Mouse (Mus musculus) erythroblast, embryonic 14.5 days (primary cell): ENCODE results near the gene 0610040J01Rik. TPM values are rescaled to one million over a fixed set of nuclear protein-coding genes. Genes with fewer than 3 reads are reported as not detected.

Source experiments
- H3K27me3 ChIP-seq: 2 replicates; pipeline ENCODE4 v1.6.1; 2012; ENCODE audit warnings: inconsistent platforms; ENCODE audit not compliant: control insufficient read depth
- H3K36me3 ChIP-seq: 2 replicates; pipeline ENCODE4 v1.6.1; 2012; ENCODE audit warnings: mild to moderate bottlenecking, inconsistent platforms; ENCODE audit not compliant: control insufficient read depth
- H3K4me1 ChIP-seq: 2 replicates; pipeline ENCODE4 v1.6.1; 2012; ENCODE audit warnings: inconsistent platforms; ENCODE audit not compliant: control insufficient read depth
- H3K4me3 ChIP-seq: replicated peaks from 2 replicates; pipeline ENCODE3; 2012; ENCODE audit warnings: moderate library complexity, mild to moderate bottlenecking, inconsistent platforms
- H3K9me3 ChIP-seq: 2 replicates; pipeline ENCODE4 v1.6.1; 2012; ENCODE audit warnings: low read length, inconsistent platforms, mixed read lengths; ENCODE audit not compliant: control insufficient read depth
- GATA1 ChIP-seq: IDR thresholded peaks from 2 replicates; pipeline ENCODE4 v1.6.1; 2012; ENCODE audit warnings: low read length, inconsistent platforms, mixed read lengths
- TAL1 ChIP-seq: IDR thresholded peaks from 3 replicates; pipeline ENCODE4 v1.6.1; 2012; ENCODE audit warnings: low read length, inconsistent platforms, mixed read lengths
- polyA plus RNA-seq: library from polyadenylated mRNA; stranded (reverse); fragments of >175 nt; gene quantifications from 2 replicates; pipeline ENCODE4 v1.2.3, GENCODE M21; 2012

Gene 0610040J01Rik
- polyA plus RNA-seq, 1 experiment = 0.03 TPM

- H3K36me3 ChIP-seq = no peaks in the 10 kb centered on the region; the same call in 1 of the 2 replicates
- TF ChIP-seq TAL1 = no peak
- no peak for TF ChIP-seq GATA1
- H3K9me3 ChIP-seq = no peaks in the 10 kb centered on the region
- no peaks in the 10 kb centered on the region for H3K27me3 ChIP-seq
- no peaks in the 10 kb centered on the region for H3K4me1 ChIP-seq
- H3K4me3 ChIP-seq = no peak overlapping the region
Measured at GRCm38 (mm10) chr5:63916457-63917139, 104.4 kb downstream of the 0610040J01Rik start.

DNA sequence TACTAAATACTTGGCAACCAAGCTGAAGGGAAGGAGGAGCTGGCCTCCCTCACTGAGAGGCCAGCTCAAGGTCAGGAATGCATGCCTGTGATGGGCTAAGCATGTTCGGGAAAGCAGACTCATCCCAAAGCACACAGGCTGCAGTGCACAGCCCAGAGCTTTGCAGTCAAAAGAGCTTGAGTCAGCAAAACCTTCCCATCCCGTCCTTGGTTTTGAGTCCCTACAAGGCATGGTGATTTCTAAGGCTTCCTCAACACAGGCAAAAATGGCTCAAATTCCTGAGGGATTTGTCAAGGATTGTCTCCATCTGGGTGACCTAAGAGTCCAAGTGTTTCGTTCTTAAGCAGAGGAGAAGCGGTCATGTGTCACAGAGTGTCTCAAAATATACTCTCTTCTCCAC lies 106.0 kb downstream of the 0610040J01Rik start:
- Histone ChIP-seq H3K4me3 (no peak overlapping the region), H3K9me3 (no peaks in the 10 kb centered on the region), H3K36me3 (peaks cover 3% of the 10 kb centered on the region; the same call in 1 of the 2 replicates), H3K27me3 (no peaks in the 10 kb centered on the region), H3K4me1 (no peaks in the 10 kb centered on the region)
- TF ChIP-seq GATA1 (no peak), TAL1 (no peak)

DNA sequence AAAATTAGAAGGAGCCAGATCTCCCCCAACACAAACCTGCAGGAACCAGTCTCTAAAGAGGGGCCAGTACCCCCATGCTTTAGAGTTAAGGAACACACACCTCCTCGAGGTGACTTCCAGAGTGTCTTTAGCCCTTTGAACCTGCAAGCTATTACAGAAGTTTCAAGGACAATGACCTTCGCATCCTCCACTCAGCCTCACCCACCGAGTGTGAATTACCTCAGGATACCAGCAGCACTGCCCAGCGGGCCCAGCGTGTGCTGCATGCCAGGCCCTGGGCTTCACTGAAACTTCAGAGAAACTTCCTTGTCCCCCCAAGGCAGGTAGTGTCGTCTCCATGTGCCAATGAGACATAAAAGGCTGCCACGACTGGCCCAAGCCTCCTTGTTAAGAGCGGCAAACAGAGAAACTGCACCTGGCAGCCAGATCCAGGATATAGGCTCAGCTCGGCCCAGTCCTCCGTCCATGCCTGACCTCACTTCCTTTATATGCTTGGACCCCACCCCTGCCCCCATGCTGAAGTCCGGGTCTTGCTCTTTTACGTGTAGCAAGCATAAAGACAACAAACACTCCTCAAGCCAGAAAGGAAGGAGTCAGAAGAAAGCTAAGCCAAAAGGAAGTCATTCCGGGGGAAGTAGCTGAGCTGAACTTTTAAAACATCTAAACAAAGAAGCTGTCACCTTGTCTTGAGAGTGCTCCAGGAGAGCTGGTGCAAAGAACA lies 111.3 kb downstream of the 0610040J01Rik start:
- TF ChIP-seq TAL1 = no peak
- TF ChIP-seq GATA1 = no peak
- Histone ChIP-seq H3K4me1 (no peaks in the 10 kb centered on the region), H3K27me3 (no peaks in the 10 kb centered on the region), H3K4me3 (no peak overlapping the region), H3K36me3 (peaks cover 27% of the 10 kb centered on the region; the same call in 1 of the 2 replicates), H3K9me3 (peaks cover 6% of the 10 kb centered on the region)

GRCm38 (mm10) chr5:63925035-63925628 lies 113.0 kb downstream of the 0610040J01Rik start:
- no peak overlapping the region for H3K4me3 ChIP-seq
- H3K36me3 ChIP-seq = peaks cover 38% of the 10 kb centered on the region
- TF ChIP-seq TAL1 = no peak
- no peak for TF ChIP-seq GATA1
- H3K27me3 ChIP-seq = no peaks in the 10 kb centered on the region
- peaks cover 6% of the 10 kb centered on the region for H3K9me3 ChIP-seq
- H3K4me1 ChIP-seq = no peaks in the 10 kb centered on the region

DNA sequence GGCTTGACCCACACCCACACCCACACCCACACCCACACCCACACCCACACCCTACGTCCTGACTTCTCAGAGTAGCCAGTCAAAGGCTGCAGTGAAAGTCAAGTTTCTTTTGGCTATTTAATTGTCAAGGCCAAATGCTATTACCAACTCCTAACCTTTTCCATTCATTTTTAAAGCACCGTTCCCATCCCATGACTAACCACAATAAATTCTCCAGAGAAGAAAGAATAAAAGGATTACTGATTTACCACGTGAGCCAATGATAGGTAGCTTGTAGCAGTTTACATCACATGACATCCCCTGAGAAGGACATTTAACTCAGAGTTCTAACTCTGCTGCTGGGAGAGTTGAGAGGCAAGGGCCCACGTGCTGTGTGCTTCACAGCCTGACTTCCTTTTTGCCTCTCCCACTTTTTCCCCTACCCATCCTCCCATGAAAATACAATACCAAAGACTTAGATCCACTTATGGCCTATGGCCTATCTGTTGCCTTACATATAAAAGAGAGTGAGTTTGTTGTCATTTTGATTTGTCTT lies 118.7 kb downstream of the 0610040J01Rik start:
- no peak for TF ChIP-seq GATA1
- peaks cover 34% of the 10 kb centered on the region for H3K36me3 ChIP-seq
- no peak overlapping the region for H3K4me3 ChIP-seq
- peaks cover 6% of the 10 kb centered on the region for H3K9me3 ChIP-seq
- no peaks in the 10 kb centered on the region for H3K27me3 ChIP-seq
- H3K4me1 ChIP-seq = no peaks in the 10 kb centered on the region

GRCm38 (mm10) chr5:63932829-63933228 lies 120.7 kb downstream of the 0610040J01Rik start:
- H3K4me1 ChIP-seq = no peaks in the 10 kb centered on the region
- H3K4me3 ChIP-seq = no peak overlapping the region
- no peaks in the 10 kb centered on the region for H3K27me3 ChIP-seq
- H3K9me3 ChIP-seq = no peaks in the 10 kb centered on the region
- peaks cover 23% of the 10 kb centered on the region for H3K36me3 ChIP-seq
- no peak for TF ChIP-seq GATA1
- no peak for TF ChIP-seq TAL1

DNA sequence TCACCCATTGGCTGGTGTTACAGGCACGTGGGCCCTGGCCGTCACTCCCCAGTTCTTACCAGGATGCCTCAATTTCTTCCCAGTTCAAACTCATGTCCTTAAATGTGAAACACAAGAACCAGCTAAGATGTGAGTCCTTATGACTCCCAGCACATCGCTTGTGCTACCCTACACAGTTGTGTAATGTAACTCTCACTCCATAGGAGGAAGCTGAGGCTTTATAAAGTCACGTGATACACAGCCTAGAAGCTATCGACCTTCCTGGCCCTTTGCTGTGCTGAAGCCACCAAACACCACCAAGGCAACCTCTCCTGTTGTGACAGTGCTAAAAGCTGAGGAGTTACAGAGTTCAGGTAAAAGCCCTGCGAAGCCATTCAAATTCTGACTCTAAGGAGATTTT lies 123.4 kb downstream of the 0610040J01Rik start:
- no peak for TF ChIP-seq TAL1
- TF ChIP-seq GATA1 = no peak

GRCm38 (mm10) chr5:63936740-63937139 lies 124.6 kb downstream of the 0610040J01Rik start:
- Histone ChIP-seq H3K4me1 (no peaks in the 10 kb centered on the region), H3K4me3 (no peak overlapping the region), H3K36me3 (peaks cover 6% of the 10 kb centered on the region; the same call in 1 of the 2 replicates), H3K9me3 (no peaks in the 10 kb centered on the region), H3K27me3 (no peaks in the 10 kb centered on the region)
- TF ChIP-seq TAL1 (no peak), GATA1 (no peak)

More for the DNA sequence above, 123.4 kb downstream of the 0610040J01Rik start:
- no peaks in the 10 kb centered on the region for H3K4me1 ChIP-seq
- peaks cover 8% of the 10 kb centered on the region; the same call in 1 of the 2 replicates for H3K36me3 ChIP-seq
- no peaks in the 10 kb centered on the region for H3K9me3 ChIP-seq
- H3K27me3 ChIP-seq = no peaks in the 10 kb centered on the region
- H3K4me3 ChIP-seq = no peak overlapping the region

GRCm38 (mm10) chr5:63938575-63938974 lies 126.4 kb downstream of the 0610040J01Rik start:
- TF ChIP-seq GATA1 (no peak), TAL1 (no peak)
- Histone ChIP-seq H3K9me3 (no peaks in the 10 kb centered on the region), H3K4me1 (no peaks in the 10 kb centered on the region), H3K27me3 (no peaks in the 10 kb centered on the region), H3K36me3 (peaks cover 4% of the 10 kb centered on the region; the same call in 1 of the 2 replicates), H3K4me3 (no peak overlapping the region)
